Mouse (Mus musculus): ENCODE data around the gene Pabpc1l.
A peak's percentile ranks its signal among the peaks of the same experiment; 100 is the strongest.

DNA sequence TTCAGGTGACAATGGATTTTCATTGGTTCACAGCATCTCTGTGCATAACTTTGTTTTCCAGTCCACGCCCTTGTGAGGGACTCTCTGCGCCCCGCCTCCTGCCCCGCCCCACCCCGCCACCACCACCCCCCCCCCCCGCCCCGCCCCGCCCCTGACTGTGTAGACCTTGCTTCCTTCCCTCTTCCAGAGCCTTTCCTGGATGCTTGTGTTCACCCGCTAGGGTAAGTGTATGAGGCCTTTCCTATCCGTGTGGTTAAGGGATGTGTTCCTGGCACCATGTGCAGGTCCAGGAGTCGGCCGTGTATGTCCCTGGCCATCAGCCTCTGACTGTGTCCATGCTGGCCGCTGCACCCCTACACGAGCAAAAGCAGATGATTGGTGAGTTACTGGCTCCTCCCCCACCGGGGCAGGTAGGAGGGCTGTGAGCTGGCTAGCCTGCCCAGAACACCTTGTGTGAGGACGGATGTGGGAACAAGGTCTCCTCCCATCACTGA is 22.0 kb downstream of the Pabpc1l start:
- TF ChIP-seq CTCF (IDR thresholded peaks at IDR 0.05; ENCODE audit: borderline replicate concordance, insufficient read depth, low read depth, low read length) (no peak), POLR2A (IDR thresholded peaks at IDR 0.05; ENCODE audit: borderline replicate concordance, insufficient read depth, low read length) (peak; percentile 41; the same call in 1 of the 2 replicates)

Measured in cerebellum, adult 2 months (tissue).